Mouse (Mus musculus) lung, postnatal 0 days (tissue): ENCODE measurements around the gene Sox18.

Experiments used
- CTCF ChIP-seq: IDR thresholded peaks from 2 replicates; pipeline ENCODE4 v1.5.1; 2016; ENCODE audit warnings: antibody characterized with exemption, mild to moderate bottlenecking
- EP300 ChIP-seq: IDR thresholded peaks from 2 replicates; pipeline ENCODE4 v1.6.1; 2016; ENCODE audit warnings: antibody characterized with exemption, mild to moderate bottlenecking, control low read depth

- TF ChIP-seq EP300 (no peak), CTCF (no peak)
Observed at GRCm38 (mm10) chr2:181691571-181691970, 20.1 kb upstream of the Sox18 start.
